Mouse (Mus musculus): ENCODE measurements around the gene Ntm. TPM values are rescaled to one million over a fixed set of nuclear protein-coding genes. Genes with fewer than 3 reads are reported as not detected.
A peak's percentile ranks its signal among the peaks of the same experiment; 100 is the strongest.

The Ntm gene
- total RNA-seq (2022): 100 to 1,000 TPM; 239 to 270 (median 257) TPM

- DNase-seq (ENCODE audit: low spot score in 2 of 2): peak; percentile 42 to 67
These were observed at the start of gene Ntm for GRCm38 (mm10) chr9:29962978-29963377. Ntm (minus strand) TSS chr9:29963141.

GRCm38 (mm10) chr9:30005701-30006100, 42.8 kb upstream of the Ntm start:
- DNase-seq (ENCODE audit: low spot score in 2 of 2): peak in 1 of 2 experiments; percentile 64

DNA sequence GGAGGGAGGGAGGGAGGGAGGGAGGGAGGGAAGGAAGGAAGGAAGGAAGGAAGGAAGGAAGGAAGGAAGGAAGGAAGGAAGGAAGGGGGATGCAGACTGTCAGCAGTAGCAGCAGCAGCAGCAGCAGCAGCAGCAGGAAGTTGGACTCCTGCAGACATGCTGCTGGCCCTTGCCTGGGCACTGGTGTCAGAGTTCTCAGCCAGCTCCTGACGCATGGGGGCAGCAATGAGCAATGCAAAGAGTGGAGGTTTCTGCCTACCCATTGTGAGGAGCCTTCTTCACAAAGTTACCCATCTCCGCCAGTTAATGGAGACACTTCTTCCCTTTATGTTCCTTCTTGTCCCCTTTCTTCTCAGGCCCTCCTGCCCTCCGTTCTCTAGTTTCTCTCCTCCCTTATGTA, 40.7 kb upstream of the Ntm start:
- DNase-seq (ENCODE audit: low spot score in 2 of 2): peak; percentile 62 to 70

- DNase-seq (ENCODE audit: low spot score in 2 of 2): peak in 1 of 2 experiments; percentile 39
These were observed 18.4 kb upstream of the Ntm start for GRCm38 (mm10) chr9:29981177-29981915.

GRCm38 (mm10) chr9:29961954-29962867, 730 bp downstream of the Ntm start:
- peak in 1 of 2 experiments; percentile 55 for DNase-seq (ENCODE audit: low spot score in 2 of 2)

- no peak for DNase-seq (ENCODE audit: low spot score in 2 of 2)
These were observed 1.4 kb downstream of the Ntm start for GRCm38 (mm10) chr9:29961512-29961911.

DNA sequence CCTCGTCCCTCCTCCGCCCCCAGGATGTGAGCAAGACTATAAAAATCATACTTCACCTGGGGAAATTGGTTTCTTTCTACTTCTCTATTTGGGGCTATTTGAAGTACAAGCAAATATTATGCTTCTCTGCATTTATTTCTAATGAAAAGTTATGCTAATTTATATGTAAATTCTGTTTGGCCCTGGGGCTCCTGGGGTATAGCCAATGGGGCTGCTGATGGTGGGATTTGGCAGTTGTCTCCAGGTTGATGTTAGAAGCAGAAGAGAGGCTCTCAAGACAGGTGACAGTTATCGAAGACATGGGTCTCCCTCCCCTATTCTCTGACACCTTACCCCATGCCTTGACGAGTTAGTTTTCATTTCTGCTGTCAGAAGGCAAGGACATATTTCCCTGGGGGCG, 2.2 kb downstream of the Ntm start:
- DNase-seq (ENCODE audit: low spot score in 2 of 2): no peak

GRCm38 (mm10) chr9:29960236-29960635, 2.7 kb downstream of the Ntm start:
- no peak for DNase-seq (ENCODE audit: low spot score in 2 of 2)

DNA sequence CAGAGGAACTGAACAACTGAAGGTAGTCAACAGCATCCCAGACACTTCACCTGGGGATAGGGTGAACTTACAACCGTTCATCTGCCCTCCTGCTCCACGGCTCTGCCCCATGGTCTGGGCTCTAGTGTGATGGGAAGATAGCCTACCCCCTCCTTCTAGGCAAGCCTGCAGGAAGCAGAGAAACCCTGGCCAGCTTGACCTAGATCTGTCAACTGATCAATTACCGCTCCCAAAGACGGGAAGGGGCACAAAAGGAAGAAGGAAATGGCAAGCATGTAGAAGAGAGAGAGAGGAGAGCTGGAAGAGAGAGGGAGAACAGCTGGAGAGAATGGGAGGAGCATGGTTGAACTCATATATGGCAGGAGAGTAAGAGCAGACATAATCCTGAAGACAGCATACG, 6.0 kb downstream of the Ntm start:
- DNase-seq (ENCODE audit: low spot score in 2 of 2): no peak

- peak in 1 of 2 experiments; percentile 77 for DNase-seq (ENCODE audit: low spot score in 2 of 2)
These were observed 8.9 kb downstream of the Ntm start for GRCm38 (mm10) chr9:29954031-29954430.

GRCm38 (mm10) chr9:29949041-29949440, 13.9 kb downstream of the Ntm start:
- DNase-seq (ENCODE audit: low spot score in 2 of 2): peak in 1 of 2 experiments; percentile 47

- no peak for DNase-seq (ENCODE audit: low spot score in 2 of 2)
These were observed 19.5 kb downstream of the Ntm start for GRCm38 (mm10) chr9:29943209-29944070.

DNA sequence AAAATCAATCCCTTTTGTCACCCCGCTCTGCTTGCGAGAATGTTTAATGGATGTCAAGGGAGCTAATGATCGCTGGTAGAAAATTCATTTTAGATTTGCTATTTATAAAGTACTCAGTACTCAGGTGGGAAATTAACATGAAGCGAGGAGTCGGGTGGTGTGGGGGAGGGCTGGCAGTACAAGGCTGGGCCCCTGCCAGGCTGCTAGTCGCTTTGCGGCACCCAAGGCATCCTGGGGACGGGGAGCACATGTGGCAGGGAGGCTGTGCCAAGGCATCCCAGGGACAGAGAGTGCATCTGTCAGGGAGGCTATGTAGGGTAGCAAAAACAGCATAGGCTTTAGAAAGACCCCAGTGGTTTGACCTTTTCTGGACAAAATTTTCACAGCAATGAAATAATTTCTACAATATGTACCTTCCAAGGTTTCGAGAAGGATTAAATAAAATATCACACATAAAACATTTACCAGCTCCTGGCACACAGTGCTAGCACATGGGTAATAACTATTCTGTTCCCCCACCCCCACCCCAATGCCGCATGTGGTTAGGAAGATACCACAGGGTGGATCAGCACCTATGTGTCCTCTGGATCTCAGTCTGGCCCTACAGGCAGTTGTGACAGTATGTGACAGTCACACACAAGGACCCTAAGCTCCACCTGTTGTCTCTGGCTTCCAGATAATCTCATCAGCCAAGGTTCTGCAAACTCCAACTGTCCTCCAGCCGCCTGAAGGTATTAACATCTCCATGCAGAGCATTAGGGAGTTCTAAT, 20.6 kb downstream of the Ntm start:
- DNase-seq (ENCODE audit: low spot score in 2 of 2): peak in 1 of 2 experiments; percentile 41

GRCm38 (mm10) chr9:29939517-29940034, 23.4 kb downstream of the Ntm start:
- no peak for DNase-seq (ENCODE audit: low spot score in 2 of 2)

DNA sequence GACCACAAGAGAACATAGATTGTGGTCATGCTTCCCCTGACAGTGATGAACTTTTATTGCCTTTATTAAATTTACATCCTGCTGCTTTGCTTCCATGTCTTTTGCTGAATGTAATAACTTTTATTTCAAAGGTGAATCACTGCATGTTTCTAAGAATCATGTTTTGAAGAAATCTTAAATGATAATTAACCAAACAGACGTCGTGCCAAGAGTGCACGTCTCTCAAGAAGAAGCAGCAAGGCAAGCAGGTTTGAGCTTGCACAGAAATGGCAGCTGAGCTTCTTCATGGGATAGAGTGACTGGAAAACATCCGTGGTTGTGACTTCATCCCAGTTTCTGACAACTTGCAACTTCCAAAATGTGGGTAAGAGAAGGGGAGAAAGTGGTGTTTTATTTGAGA, 34.1 kb downstream of the Ntm start:
- no peak for DNase-seq (ENCODE audit: low spot score in 2 of 2)

DNA sequence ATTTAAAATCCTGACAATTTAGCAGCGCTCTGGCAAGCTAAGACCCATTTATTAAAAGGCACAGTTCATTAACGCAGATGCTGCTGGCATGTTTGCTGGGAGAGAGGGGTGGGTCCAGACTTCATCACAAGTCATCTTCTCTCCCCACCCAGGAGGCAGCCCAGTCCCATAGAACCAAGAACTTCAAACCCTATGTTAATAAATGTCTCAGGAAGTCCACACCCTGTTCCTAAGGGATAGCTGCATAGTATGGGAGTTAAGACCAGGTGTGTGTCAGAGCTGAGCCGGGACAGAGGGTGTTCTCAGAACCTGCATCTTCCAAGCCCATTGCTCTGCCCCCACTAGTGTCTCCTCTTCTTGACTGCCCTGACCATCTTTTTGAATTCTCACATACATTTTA, 37.6 kb downstream of the Ntm start:
- no peak for DNase-seq (ENCODE audit: low spot score in 2 of 2)

- DNase-seq (ENCODE audit: low spot score in 2 of 2): no peak
These were observed 64.4 kb downstream of the Ntm start for GRCm38 (mm10) chr9:29898406-29899054.

DNA sequence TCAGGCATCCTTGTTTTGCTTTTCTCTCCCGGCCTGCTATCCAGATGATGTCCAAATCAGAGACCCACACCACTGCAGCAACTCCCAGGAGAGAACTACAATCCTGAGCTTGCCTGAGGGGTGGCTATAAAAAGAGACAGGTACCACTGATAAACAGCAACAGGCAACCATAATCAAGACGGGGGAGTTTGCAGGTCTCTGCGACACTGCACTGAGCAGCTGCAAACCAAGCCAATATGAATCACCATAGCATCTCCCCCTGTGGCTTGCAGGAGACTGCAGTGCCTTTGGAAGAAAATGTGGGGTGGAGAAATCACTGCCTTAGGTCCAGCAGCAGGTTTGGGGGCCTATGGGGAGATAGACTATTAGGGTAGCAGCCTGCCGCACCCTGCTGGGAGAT, 65.5 kb downstream of the Ntm start:
- no peak for DNase-seq (ENCODE audit: low spot score in 2 of 2)

- no peak for DNase-seq (ENCODE audit: low spot score in 2 of 2)
These were observed 70.1 kb downstream of the Ntm start for GRCm38 (mm10) chr9:29892792-29893191.

GRCm38 (mm10) chr9:29888712-29889111, 74.2 kb downstream of the Ntm start:
- DNase-seq (ENCODE audit: low spot score in 2 of 2): no peak

Data from left cerebral cortex, adult 8-10 months (tissue).